Mouse (Mus musculus) neural tube, embryonic 13.5 days (tissue): Measurements from ENCODE around the gene Nr1i3. TPM values are rescaled to one million over a fixed set of nuclear protein-coding genes. Genes with fewer than 3 reads are reported as not detected.

Source experiments
- ATAC-seq: fragments of 200-750 bp; cut with Nextera tagmentation; 2 replicates; pipeline ENCODE4 v1.8.0; 2017; ENCODE audit warnings: low read depth, mild to moderate bottlenecking, moderate TSS enrichment, moderate library complexity
- H3K27ac ChIP-seq: fragments of 300-500 bp; sonication (generic); replicated peaks from 2 replicates; pipeline ENCODE4 v1.5.1; 2015; ENCODE audit warnings: moderate library complexity, mild to moderate bottlenecking, inconsistent platforms
- H3K27me3 ChIP-seq: fragments of 300-500 bp; sonication (generic); 2 replicates; pipeline ENCODE4 v1.6.1; 2015; ENCODE audit warnings: mild to moderate bottlenecking, inconsistent platforms
- H3K36me3 ChIP-seq: fragments of 300-500 bp; sonication (generic); 2 replicates; pipeline ENCODE4 v1.6.1; 2015; ENCODE audit warnings: mild to moderate bottlenecking, inconsistent platforms
- H3K4me1 ChIP-seq: fragments of 300-500 bp; sonication (generic); replicated peaks from 2 replicates; pipeline ENCODE4 v1.6.1; 2015; ENCODE audit warnings: inconsistent platforms
- H3K4me2 ChIP-seq: fragments of 300-500 bp; sonication (generic); 2 replicates; pipeline ENCODE4 v1.6.1; 2015; ENCODE audit warnings: inconsistent platforms, mild to moderate bottlenecking, moderate library complexity
- H3K4me3 ChIP-seq: fragments of 300-500 bp; sonication (generic); 2 replicates; pipeline ENCODE4 v1.5.1; 2015; ENCODE audit warnings: mild to moderate bottlenecking, inconsistent platforms
- H3K9ac ChIP-seq: fragments of 300-500 bp; sonication (generic); 2 replicates; pipeline ENCODE4 v1.6.1; 2015; ENCODE audit warnings: moderate library complexity, mild to moderate bottlenecking, inconsistent platforms
- H3K9me3 ChIP-seq: fragments of 300-500 bp; sonication (generic); 2 replicates; pipeline ENCODE4 v1.6.1; 2016; ENCODE audit warnings: inconsistent platforms
- WGBS: fragments of 180-500 bp; shearing (Covaris S2); methylation state at CpG from one replicate; pipeline ENCODE4 v1.1.7; 2015; 5-methylcytosine and 5-hydroxymethylcytosine counted together
- polyA plus RNA-seq: library from polyadenylated mRNA; unstranded; fragments of >200 nt; fragmentation: Nextera tagmentation; extraction: Ambion mirVana; gene quantifications from 2 replicates; pipeline ENCODE4 v1.2.1, GENCODE M21; 2015

Nr1i3 gene
- polyA plus RNA-seq, result 0.22 and 0.25 TPM in 2 replicates

DNA sequence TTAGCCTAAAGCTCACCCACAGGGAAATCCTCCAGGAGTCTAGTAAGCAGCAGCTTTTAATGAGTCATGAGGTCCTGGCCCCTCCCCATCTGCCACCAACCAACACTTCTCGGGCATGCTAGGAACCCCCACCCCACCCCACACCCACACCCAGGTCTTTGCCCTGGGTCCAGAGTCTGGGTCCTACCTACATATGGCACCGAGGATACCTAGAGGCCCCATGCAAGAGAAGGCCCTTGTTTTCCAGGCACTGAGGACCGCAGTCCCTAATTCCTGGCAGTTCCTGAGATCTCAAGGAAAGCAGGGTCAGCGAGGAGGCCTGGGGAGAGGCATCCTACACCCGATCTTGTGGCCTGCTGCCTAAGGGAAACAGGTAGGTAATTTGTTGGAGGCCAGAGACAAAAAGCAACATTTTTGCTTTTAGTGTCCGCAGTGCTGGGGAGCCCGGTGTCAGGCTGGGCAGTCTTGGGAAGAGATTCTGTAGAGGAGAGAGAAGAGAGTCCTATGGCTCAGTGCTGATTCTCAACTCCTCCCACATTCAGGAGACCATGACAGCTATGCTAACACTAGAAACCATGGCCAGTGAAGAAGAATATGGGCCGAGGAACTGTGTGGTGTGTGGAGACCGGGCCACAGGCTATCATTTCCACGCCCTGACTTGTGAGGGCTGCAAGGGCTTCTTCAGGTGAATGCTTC is at the start of gene Nr1i3:
Gene Nr1i3 (plus strand): TSS at position 170 of the 696 bp plus-strand sequence.
- no peak within 1 kb of the TSS for H3K9ac ChIP-seq
- no peak within 1 kb of the TSS for H3K4me2 ChIP-seq
- WGBS, result 73% methylated on average over 10 of the region's 10 CpGs
- no peak for ATAC-seq
- H3K27ac ChIP-seq, result no peak within 1 kb of the TSS
- no peaks in the 10 kb centered on the region for H3K9me3 ChIP-seq
- no peaks in the 10 kb centered on the region for H3K4me1 ChIP-seq
- H3K36me3 ChIP-seq, result peaks cover 13% of the 10 kb centered on the region
- no peak within 1 kb of the TSS for H3K4me3 ChIP-seq
- 0 out of 2 replicates have a peak, but pooled peaks cover 6% of the 10 kb centered on the region for H3K27me3 ChIP-seq

DNA sequence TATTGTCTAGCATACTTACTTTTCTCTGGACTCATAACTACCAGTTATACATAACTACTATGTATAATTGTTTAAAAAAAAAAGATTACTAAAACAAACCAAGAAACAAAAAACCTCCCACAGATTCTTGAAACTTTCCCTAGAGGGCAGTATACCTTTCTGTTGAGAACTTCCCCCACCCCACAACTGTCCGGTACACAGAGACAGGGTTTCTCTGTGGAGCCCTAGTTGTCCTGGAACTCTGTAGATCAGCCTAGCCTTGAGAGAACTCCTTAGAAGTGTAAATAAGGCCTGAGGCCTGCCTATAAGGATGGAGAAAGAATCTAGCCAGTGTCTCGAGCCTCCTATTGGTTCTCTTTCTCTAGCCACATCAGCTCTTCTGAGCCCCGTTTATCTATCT is 49.5 kb upstream of the Nr1i3 start:
- H3K4me3 ChIP-seq, result no peak overlapping the region
- peaks cover 15% of the 10 kb centered on the region for H3K27me3 ChIP-seq
- no peaks in the 10 kb centered on the region for H3K36me3 ChIP-seq
- no peak overlapping the region for H3K9ac ChIP-seq
- H3K4me2 ChIP-seq, result no peak overlapping the region
- 35% methylated on average over 3 of the region's 3 CpGs for WGBS
- H3K9me3 ChIP-seq, result no peaks in the 10 kb centered on the region
- no peak for ATAC-seq
- H3K27ac ChIP-seq, result no peak overlapping the region
- H3K4me1 ChIP-seq, result peaks cover 9% of the 10 kb centered on the region; the same call in 1 of the 2 replicates

DNA sequence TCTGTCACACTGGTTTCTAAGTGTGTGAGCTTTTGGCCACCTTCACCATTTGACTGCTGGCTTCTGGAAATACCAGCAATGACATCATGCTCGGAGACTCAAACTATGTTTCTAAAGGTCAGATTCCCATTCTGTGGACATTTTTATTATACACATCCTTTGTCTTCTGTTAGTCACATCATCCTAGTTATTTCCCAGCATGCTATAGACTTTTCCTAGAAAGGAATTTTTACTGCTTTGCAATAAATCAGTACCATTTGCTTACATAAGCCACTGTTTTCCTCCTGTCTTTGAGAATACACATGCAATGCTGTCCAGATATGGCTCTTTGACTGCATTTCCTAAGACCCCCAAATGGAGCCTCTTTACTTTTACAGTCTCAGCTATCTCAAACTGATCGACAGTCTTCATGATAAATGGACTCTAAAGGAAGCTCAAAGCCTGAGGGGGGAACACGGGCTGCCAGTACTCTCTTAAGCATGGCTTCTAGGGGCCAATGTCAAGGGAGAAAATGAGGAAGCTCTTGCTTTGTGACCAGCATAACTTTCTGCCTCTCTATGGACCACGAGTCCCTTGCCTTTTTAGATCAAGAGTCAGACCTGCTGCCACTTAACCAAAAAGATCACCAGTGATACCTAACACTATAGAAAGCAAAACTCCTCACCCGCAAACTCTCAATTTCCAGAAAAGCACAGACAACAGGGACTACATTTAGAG is 48.0 kb upstream of the Nr1i3 start:
- H3K27ac ChIP-seq, result no peak overlapping the region
- no peak overlapping the region for H3K9ac ChIP-seq
- ATAC-seq, result no peak
- H3K4me2 ChIP-seq, result no peak overlapping the region
- no peaks in the 10 kb centered on the region for H3K36me3 ChIP-seq
- 73% methylated on average over 5 of the region's 5 CpGs for WGBS
- no peaks in the 10 kb centered on the region for H3K9me3 ChIP-seq
- no peak overlapping the region for H3K4me3 ChIP-seq
- H3K27me3 ChIP-seq, result peaks cover under 1% of the 10 kb centered on the region
- H3K4me1 ChIP-seq, result no peaks in the 10 kb centered on the region

DNA sequence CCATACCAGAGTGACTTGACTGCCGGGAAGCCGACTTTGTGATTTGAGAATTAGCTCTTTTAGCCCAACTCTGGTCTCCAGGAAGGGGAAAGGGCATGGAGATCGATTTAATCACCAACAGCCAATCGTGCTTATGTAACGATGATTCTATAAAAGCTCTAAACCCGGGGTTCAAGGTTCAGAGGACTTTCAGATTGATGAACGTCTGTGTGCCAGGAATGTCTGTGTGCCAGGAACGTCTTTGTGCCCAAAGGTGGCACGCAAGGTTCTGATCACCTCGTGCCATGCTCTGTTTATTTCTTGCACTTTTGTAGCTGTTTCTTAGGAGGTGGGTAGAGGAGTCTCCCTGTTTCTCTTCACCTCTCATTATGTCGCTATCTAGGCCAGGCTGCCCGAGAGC is 44.9 kb upstream of the Nr1i3 start:
- no peaks in the 10 kb centered on the region for H3K9me3 ChIP-seq
- H3K4me3 ChIP-seq, result no peak overlapping the region
- H3K27ac ChIP-seq, result no peak overlapping the region
- no peak overlapping the region for H3K4me2 ChIP-seq
- H3K27me3 ChIP-seq, result no peaks in the 10 kb centered on the region; the same call in 1 of the 2 replicates
- WGBS, result 90% methylated on average over 12 of the region's 12 CpGs
- H3K36me3 ChIP-seq, result no peaks in the 10 kb centered on the region
- ATAC-seq, result no peak
- no peaks in the 10 kb centered on the region for H3K4me1 ChIP-seq
- no peak overlapping the region for H3K9ac ChIP-seq

DNA sequence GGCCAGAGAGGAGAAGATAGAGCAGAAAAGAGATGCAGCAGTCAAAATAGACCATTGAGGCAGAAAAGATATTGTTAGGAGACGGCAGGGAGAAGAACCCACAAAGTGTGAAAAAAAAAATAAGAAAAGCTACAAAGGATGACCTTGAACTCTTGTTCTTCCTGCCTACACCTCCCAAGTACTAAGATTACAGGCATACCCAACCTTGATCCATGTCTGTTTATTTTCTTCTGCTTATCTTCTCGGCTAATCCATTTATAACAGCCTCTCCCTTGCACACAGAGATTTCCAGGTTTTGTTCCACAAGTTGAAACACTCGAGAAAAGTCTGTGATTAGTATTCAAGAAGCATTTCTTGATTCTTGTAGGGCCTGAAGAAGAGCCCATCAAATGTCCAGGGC is 43.9 kb upstream of the Nr1i3 start:
- ATAC-seq, result no peak
- H3K9ac ChIP-seq, result no peak overlapping the region
- no peak overlapping the region for H3K27ac ChIP-seq
- no peaks in the 10 kb centered on the region for H3K36me3 ChIP-seq
- H3K9me3 ChIP-seq, result no peaks in the 10 kb centered on the region
- H3K27me3 ChIP-seq, result no peaks in the 10 kb centered on the region; the same call in 1 of the 2 replicates
- no peak overlapping the region for H3K4me3 ChIP-seq
- no peak overlapping the region for H3K4me2 ChIP-seq
- no peaks in the 10 kb centered on the region for H3K4me1 ChIP-seq
- 71% methylated on average over 3 of the region's 3 CpGs for WGBS

DNA sequence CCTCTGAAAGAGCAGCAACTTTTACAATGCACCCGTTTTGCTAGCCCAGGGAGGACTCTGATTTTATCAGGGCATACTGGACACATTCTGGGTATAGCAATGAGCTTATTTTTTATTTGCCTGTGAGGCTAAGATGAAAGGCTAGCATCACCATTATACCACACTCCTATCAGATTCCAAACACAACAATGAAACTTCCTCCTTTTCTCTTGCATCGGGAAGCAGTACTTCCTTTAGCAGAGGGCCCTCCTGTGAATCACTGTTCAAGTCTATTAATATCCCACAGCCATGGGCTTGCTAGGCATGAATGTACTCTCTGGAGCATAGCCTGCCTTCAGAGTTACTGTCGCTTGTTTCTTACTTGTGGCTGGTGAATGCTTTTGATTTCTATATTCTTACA is 42.6 kb upstream of the Nr1i3 start:
- H3K4me1 ChIP-seq, result no peaks in the 10 kb centered on the region

DNA sequence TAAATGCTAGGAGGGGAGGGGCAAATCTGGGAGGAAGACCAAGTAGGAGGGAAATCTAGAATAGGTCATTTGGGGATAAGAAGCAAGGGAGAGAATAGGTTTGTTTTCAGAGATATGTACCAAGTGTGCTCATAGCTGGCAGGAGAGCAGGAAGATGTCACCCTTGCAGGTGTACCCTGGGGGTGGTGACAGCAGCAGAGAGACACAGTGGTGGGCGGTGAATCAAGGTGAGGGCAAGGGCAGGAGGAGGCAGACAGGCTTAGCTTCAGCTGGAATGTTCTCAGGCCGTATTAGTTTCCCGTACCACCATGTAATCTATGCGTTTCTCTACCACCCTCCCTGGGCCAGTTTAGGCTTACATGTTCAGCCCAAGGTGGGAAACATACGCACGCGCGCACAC is 41.0 kb upstream of the Nr1i3 start:
- no peak overlapping the region for H3K27ac ChIP-seq
- H3K4me1 ChIP-seq, result no peaks in the 10 kb centered on the region
- H3K4me3 ChIP-seq, result no peak overlapping the region
- H3K4me2 ChIP-seq, result no peak overlapping the region
- H3K36me3 ChIP-seq, result no peaks in the 10 kb centered on the region
- WGBS, result 96% methylated on average over 8 of the region's 8 CpGs
- no peaks in the 10 kb centered on the region; the same call in 1 of the 2 replicates for H3K27me3 ChIP-seq
- no peaks in the 10 kb centered on the region for H3K9me3 ChIP-seq
- ATAC-seq, result no peak
- H3K9ac ChIP-seq, result no peak overlapping the region

More for the DNA sequence above, 42.6 kb upstream of the Nr1i3 start:
- Histone ChIP-seq H3K27ac (0 out of 2 replicates have a peak overlapping the region, but pooled peaks have one; percentile 6), H3K4me2 (no peak overlapping the region), H3K9ac (no peak overlapping the region), H3K9me3 (no peaks in the 10 kb centered on the region), H3K4me3 (no peak overlapping the region), H3K27me3 (no peaks in the 10 kb centered on the region; the same call in 1 of the 2 replicates), H3K36me3 (no peaks in the 10 kb centered on the region)
- 69% methylated on average over 3 of the region's 3 CpGs for WGBS
- no peak for ATAC-seq

DNA sequence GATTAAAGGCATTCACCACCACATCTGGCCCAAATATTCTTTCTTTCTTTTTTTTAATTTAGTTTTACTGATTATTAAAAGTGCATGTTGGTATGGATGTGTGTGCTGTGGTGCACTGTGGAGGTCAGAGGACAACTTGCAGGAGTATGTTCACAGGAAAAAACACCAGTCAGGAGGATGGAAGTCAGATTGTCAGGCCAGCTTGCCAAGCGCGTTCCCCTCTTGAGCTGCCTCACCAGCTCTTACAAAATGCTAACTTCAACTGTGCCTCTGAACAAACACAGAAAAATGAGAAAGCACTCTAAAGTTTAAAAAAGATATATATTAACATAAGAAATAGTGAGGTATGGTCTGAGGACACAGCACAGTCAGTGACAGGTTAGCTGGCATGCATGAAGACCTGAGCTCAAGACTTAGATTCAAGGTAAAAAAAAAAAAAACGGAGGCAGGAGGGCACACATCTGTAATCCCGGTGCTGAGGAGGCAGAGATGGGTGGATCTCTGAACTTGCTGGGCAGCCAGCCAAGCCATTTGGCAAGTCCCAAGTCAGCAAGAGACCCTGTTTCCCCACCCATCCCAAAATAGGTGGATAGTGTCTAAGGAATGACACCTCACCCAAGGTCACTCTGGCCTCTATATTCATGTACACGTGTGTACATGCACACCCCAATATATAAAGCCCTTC is 34.1 kb upstream of the Nr1i3 start:
- 82% methylated on average over 5 of the region's 5 CpGs for WGBS
- no peak overlapping the region for H3K9ac ChIP-seq
- H3K4me1 ChIP-seq, result no peaks in the 10 kb centered on the region

DNA sequence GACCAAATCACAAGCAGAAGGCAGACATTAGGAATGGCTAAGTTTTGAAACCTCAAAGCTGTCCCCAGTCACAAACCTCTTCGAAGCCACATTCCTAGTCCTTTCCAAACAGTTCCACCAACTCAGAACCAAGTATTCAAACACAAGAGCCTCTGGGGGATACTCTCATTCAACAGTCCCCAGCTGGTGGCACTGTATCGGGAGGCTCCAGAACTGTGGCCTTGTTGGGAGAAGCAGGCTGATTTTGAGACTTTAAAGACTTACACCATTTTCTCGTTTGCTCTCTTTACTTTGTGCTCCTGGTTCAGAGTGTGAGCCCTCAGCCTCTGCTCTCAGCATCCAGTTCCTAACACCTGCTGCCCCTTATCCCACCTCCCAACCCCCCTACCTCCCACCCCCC is 30.7 kb upstream of the Nr1i3 start:
- Histone ChIP-seq H3K4me2 (no peak overlapping the region), H3K9me3 (no peaks in the 10 kb centered on the region), H3K4me1 (peaks cover 14% of the 10 kb centered on the region), H3K9ac (no peak overlapping the region), H3K36me3 (no peaks in the 10 kb centered on the region), H3K4me3 (no peak overlapping the region), H3K27me3 (no peaks in the 10 kb centered on the region), H3K27ac (no peak overlapping the region)
- ATAC-seq, result no peak
- WGBS, result 75% methylated on average over 3 of the region's 3 CpGs

More for the DNA sequence above, 34.1 kb upstream of the Nr1i3 start:
- H3K4me3 ChIP-seq, result no peak overlapping the region
- no peak overlapping the region for H3K27ac ChIP-seq
- H3K36me3 ChIP-seq, result no peaks in the 10 kb centered on the region
- no peaks in the 10 kb centered on the region for H3K9me3 ChIP-seq
- H3K4me2 ChIP-seq, result no peak overlapping the region
- H3K27me3 ChIP-seq, result no peaks in the 10 kb centered on the region
- no peak for ATAC-seq

DNA sequence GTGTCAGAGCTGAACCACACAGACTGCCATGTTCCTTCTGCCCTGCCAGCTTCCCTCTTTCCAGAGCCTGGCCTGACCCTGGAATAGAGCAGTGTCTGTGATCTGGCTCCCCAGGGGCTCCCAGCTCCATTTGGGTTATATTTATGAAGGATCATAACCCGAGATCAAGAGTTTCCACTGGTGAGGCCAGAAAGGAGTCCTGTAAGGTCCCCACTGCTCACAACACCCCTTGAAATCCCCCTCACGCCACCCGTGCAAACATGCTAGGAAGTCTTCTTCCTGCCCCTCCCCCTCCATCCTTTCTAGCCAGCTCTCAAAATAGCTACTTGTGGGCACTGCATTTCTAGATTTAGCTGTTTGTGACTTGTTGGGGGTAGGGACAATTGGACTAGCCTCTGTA is 30.1 kb upstream of the Nr1i3 start:
- H3K4me1 ChIP-seq, result peaks cover 20% of the 10 kb centered on the region

DNA sequence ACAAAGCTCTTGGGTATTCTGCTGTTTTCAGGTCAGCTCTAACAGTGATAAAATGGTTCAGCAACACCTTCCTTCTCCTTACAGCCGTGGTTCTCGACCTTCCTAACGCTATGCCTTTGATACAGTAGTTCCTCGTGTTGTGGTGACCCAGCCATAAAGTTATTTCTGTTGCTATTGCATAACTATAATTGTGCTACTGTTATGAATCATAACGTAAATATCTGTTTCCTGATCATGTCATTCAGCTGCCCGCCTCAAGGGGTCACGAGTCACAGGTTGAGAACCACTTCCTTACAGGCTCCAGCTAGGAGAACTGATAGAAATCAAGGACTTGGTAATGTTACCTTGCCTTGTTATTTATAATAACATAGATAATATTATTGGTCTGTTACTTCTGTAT is 29.5 kb upstream of the Nr1i3 start:
- Histone ChIP-seq H3K27ac (no peak overlapping the region), H3K4me3 (no peak overlapping the region), H3K9ac (no peak overlapping the region), H3K4me1 (peaks cover 27% of the 10 kb centered on the region), H3K4me2 (no peak overlapping the region), H3K9me3 (no peaks in the 10 kb centered on the region), H3K27me3 (no peaks in the 10 kb centered on the region), H3K36me3 (no peaks in the 10 kb centered on the region)
- ATAC-seq, result no peak
- 87% methylated on average over 7 of the region's 7 CpGs for WGBS

More for the DNA sequence above, 30.1 kb upstream of the Nr1i3 start:
- Histone ChIP-seq H3K27me3 (no peaks in the 10 kb centered on the region), H3K36me3 (no peaks in the 10 kb centered on the region), H3K4me2 (no peak overlapping the region), H3K27ac (no peak overlapping the region), H3K9ac (no peak overlapping the region), H3K4me3 (no peak overlapping the region), H3K9me3 (no peaks in the 10 kb centered on the region)
- ATAC-seq, result no peak
- WGBS, result 57% methylated on average over 3 of the region's 3 CpGs

DNA sequence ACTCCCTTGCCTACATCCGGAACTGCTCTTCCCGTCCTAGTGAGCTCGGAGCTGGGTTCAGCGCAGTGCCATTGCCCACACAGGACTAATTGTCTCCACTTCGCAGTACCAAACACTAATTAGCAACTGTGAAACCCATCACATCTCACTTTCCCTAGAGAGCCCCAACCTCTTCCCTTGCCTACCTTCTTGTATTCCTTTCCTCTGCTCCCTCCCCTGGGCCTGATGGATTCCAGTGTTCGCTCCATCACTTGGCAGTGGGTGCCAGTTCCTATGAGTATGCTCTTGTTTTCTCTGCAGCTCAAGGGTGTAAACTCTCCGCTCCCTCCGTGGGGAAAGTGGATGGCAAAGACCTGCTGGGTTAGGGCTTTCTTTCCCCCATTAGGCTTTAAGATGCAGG is 28.1 kb upstream of the Nr1i3 start:
- Histone ChIP-seq H3K9me3 (no peaks in the 10 kb centered on the region), H3K4me3 (no peak overlapping the region), H3K4me2 (peak overlapping the region; percentile 4; the same call in 1 of the 2 replicates), H3K4me1 (peaks cover 33% of the 10 kb centered on the region), H3K27ac (0 out of 2 replicates have a peak overlapping the region, but pooled peaks have one; percentile 28), H3K36me3 (no peaks in the 10 kb centered on the region), H3K9ac (no peak overlapping the region), H3K27me3 (peaks cover 1% of the 10 kb centered on the region; the same call in 1 of the 2 replicates)
- no peak for ATAC-seq
- 60% methylated on average over 8 of the region's 8 CpGs for WGBS
